Mouse (Mus musculus): Measurements from ENCODE around the gene Orai2. TPM values are rescaled to one million over a fixed set of nuclear protein-coding genes. Genes with fewer than 3 reads are reported as not detected.

The Orai2 gene
- polyA plus RNA-seq, 1 experiment from 2014 or later = 4.3 TPM

DNA sequence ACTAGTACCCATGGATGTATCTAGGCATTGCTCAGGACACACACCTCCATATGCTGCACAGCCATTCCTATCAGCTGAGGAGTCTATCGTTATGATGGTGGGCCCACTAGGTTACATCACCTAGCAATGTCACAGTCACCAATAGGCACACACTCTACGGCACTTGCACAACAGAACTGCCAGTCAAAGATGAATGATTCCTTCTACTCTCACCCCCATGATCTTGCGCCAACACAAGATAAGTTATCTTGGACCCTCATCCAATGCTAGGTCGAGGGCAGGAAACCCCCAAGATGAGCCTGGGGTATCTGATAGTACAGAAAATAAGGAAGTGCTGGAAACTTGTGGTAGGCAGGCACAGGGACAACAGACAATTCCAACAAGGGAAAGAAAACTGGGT, 12.3 kb upstream of the Orai2 start:
- H3K27ac ChIP-seq (ENCODE audit: low read length) = no peak overlapping the region
- H3K4me3 ChIP-seq (ENCODE audit: low read length) = no peak overlapping the region
- H3K4me1 ChIP-seq (ENCODE audit: control insufficient read depth, insufficient read depth, low read length) = no peaks in the 10 kb centered on the region
- H3K36me3 ChIP-seq (ENCODE audit: control insufficient read depth, insufficient read depth) = peaks cover 28% of the 10 kb centered on the region
- no peak overlapping the region for H3K4me2 ChIP-seq (ENCODE audit: low read depth, low read length)
- WGBS = 85% methylated on average over 4 of the region's 4 CpGs
- ATAC-seq (replicated peaks; ENCODE audit: extremely low read depth, insufficient read depth, low FRiP score) = no peak
- H3K9me3 ChIP-seq (replicated peaks; ENCODE audit: control insufficient read depth, low read length) = no peaks in the 10 kb centered on the region
- H3K27me3 ChIP-seq (ENCODE audit: control insufficient read depth, insufficient read depth, low read length) = no peaks in the 10 kb centered on the region
- no peak overlapping the region for H3K9ac ChIP-seq (ENCODE audit: low read length)

DNA sequence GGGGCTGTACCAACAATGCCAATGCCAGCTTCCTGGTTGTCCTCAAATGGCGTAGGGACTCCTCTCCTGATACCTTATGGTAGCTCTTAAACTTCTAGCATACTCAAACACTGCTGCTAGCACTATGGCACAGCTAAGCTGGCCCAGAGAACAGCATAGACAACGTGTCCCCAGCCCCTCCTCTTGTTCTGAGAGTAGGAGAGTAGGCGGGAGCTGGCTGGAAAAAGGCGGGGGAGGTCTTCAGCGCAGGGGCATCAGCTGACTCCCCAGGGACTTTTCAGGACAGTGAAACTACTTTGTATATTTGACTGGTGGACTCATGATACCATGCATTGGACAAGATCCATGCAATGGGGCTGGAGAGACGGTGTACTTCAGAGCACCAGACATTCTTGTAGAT, 11.5 kb upstream of the Orai2 start:
- H3K4me2 ChIP-seq (ENCODE audit: low read depth, low read length) = no peak overlapping the region
- peaks cover 28% of the 10 kb centered on the region for H3K36me3 ChIP-seq (ENCODE audit: control insufficient read depth, insufficient read depth)
- no peak overlapping the region for H3K4me3 ChIP-seq (ENCODE audit: low read length)
- ATAC-seq (replicated peaks; ENCODE audit: extremely low read depth, insufficient read depth, low FRiP score) = no peak
- no peak overlapping the region for H3K27ac ChIP-seq (ENCODE audit: low read length)
- no peak overlapping the region for H3K9ac ChIP-seq (ENCODE audit: low read length)
- no peaks in the 10 kb centered on the region for H3K9me3 ChIP-seq (replicated peaks; ENCODE audit: control insufficient read depth, low read length)
- H3K4me1 ChIP-seq (ENCODE audit: control insufficient read depth, insufficient read depth, low read length) = no peaks in the 10 kb centered on the region
- whole genome bisulfite sequencing = 75% methylated on average over 6 of the region's 6 CpGs
- H3K27me3 ChIP-seq (ENCODE audit: control insufficient read depth, insufficient read depth, low read length) = no peaks in the 10 kb centered on the region

DNA sequence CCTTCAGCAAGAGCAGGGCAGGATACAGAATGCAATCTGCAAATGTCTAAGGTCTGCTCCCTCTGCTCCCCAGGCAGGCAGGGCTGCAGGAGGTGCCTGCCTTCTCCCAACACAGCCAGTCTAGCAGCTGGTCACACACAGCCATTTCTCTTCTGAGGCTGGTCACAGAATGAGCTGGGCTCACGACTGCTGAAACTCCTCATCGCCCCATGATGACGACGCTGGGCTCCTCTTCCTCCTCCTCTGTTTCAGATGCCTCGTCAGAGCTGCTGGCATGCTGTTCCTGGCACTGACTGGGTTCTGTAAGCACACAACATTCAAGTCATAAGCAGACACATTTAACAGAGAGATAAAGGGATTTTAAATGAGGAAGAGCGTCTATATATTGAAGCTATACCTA, 10.7 kb upstream of the Orai2 start:
- Histone ChIP-seq H3K36me3 (ENCODE audit: control insufficient read depth, insufficient read depth) (peaks cover 28% of the 10 kb centered on the region), H3K4me2 (ENCODE audit: low read depth, low read length) (no peak overlapping the region), H3K9me3 (replicated peaks; ENCODE audit: control insufficient read depth, low read length) (no peaks in the 10 kb centered on the region), H3K9ac (ENCODE audit: low read length) (no peak overlapping the region), H3K4me3 (ENCODE audit: low read length) (no peak overlapping the region), H3K4me1 (ENCODE audit: control insufficient read depth, insufficient read depth, low read length) (no peaks in the 10 kb centered on the region), H3K27ac (ENCODE audit: low read length) (no peak overlapping the region), H3K27me3 (ENCODE audit: control insufficient read depth, insufficient read depth, low read length) (no peaks in the 10 kb centered on the region)
- 86% methylated on average over 6 of the region's 6 CpGs for WGBS
- ATAC-seq (replicated peaks; ENCODE audit: extremely low read depth, insufficient read depth, low FRiP score) = no peak

GRCm38 (mm10) chr5:136179594-136179993, 9.1 kb upstream of the Orai2 start:
- H3K36me3 ChIP-seq (ENCODE audit: control insufficient read depth, insufficient read depth) = peaks cover 26% of the 10 kb centered on the region
- no peak overlapping the region for H3K27ac ChIP-seq (ENCODE audit: low read length)
- H3K4me3 ChIP-seq (ENCODE audit: low read length) = no peak overlapping the region
- no peak for ATAC-seq (replicated peaks; ENCODE audit: extremely low read depth, insufficient read depth, low FRiP score)
- H3K27me3 ChIP-seq (ENCODE audit: control insufficient read depth, insufficient read depth, low read length) = no peaks in the 10 kb centered on the region
- 78% methylated on average over 5 of the region's 5 CpGs for WGBS
- H3K4me2 ChIP-seq (ENCODE audit: low read depth, low read length) = no peak overlapping the region
- no peak overlapping the region for H3K9ac ChIP-seq (ENCODE audit: low read length)
- 0 out of 2 replicates have a peak, but pooled peaks cover 2% of the 10 kb centered on the region for H3K9me3 ChIP-seq (replicated peaks; ENCODE audit: control insufficient read depth, low read length)
- no peaks in the 10 kb centered on the region for H3K4me1 ChIP-seq (ENCODE audit: control insufficient read depth, insufficient read depth, low read length)

DNA sequence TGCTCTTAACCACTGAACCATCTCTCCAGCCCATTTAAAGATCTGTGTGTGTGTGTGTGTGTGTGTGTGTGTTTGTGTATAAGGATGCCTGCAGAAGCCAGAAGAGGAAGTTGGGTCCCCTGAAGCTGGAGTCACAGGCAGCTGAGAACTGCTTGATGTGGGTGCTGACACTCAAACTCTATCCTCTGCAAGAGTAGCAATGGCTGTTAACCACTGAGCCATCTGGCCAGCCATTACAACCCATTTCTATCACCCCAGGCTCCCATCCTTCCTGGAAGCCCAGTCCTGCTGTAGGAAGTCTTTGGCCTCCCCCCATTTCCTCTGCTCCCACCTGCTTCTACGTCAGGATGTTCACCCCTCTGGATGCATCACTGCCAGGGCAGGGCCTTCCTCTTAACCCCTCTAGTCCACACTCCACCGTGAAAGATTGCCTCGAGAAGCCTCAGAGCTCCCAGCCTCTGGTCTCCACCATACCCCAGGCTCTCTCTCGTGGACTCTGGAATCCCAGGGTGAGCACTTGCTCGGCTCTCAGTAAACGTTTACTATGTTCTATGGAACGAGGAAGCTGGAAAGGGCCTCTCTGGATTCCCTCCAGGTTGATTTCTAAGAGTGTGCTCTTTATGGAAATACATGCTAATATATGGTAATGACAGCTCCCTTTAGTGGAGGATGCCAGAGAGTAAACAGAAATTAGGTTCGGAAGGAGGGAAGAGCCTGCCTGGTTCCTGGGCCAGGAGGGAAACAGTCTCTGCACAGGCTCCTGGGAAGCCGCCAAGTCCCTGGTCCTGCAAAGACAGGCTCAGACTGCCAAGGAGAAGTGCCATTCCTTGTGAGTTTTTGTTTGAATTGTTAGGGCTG, 3.3 kb upstream of the Orai2 start:
- Histone ChIP-seq H3K9ac (ENCODE audit: low read length) (no peak overlapping the region), H3K4me3 (ENCODE audit: low read length) (no peak overlapping the region), H3K9me3 (replicated peaks; ENCODE audit: control insufficient read depth, low read length) (0 out of 2 replicates have a peak, but pooled peaks cover 2% of the 10 kb centered on the region), H3K4me1 (ENCODE audit: control insufficient read depth, insufficient read depth, low read length) (peaks cover 14% of the 10 kb centered on the region; the same call in 1 of the 2 replicates), H3K36me3 (ENCODE audit: control insufficient read depth, insufficient read depth) (peaks cover 5% of the 10 kb centered on the region), H3K27ac (ENCODE audit: low read length) (peak overlapping the region; percentile 52), H3K27me3 (ENCODE audit: control insufficient read depth, insufficient read depth, low read length) (no peaks in the 10 kb centered on the region), H3K4me2 (ENCODE audit: low read depth, low read length) (no peak overlapping the region)
- 37% methylated on average over 9 of the region's 9 CpGs for whole genome bisulfite sequencing
- no peak for ATAC-seq (replicated peaks; ENCODE audit: extremely low read depth, insufficient read depth, low FRiP score)

- no peak for ATAC-seq (replicated peaks; ENCODE audit: extremely low read depth, insufficient read depth, low FRiP score)
- Histone ChIP-seq H3K4me2 (ENCODE audit: low read depth, low read length) (no peak overlapping the region), H3K9ac (ENCODE audit: low read length) (no peak overlapping the region), H3K9me3 (replicated peaks; ENCODE audit: control insufficient read depth, low read length) (peaks cover 2% of the 10 kb centered on the region; the same call in 1 of the 2 replicates), H3K27me3 (ENCODE audit: control insufficient read depth, insufficient read depth, low read length) (no peaks in the 10 kb centered on the region), H3K4me3 (ENCODE audit: low read length) (no peak overlapping the region), H3K4me1 (ENCODE audit: control insufficient read depth, insufficient read depth, low read length) (peaks cover 14% of the 10 kb centered on the region; the same call in 1 of the 2 replicates), H3K36me3 (ENCODE audit: control insufficient read depth, insufficient read depth) (no peaks in the 10 kb centered on the region; the same call in 1 of the 2 replicates), H3K27ac (ENCODE audit: low read length) (no peak overlapping the region)
- WGBS = 63% methylated on average over 9 of the region's 9 CpGs
These were observed 2.4 kb upstream of the Orai2 start for GRCm38 (mm10) chr5:136172939-136173338.

DNA sequence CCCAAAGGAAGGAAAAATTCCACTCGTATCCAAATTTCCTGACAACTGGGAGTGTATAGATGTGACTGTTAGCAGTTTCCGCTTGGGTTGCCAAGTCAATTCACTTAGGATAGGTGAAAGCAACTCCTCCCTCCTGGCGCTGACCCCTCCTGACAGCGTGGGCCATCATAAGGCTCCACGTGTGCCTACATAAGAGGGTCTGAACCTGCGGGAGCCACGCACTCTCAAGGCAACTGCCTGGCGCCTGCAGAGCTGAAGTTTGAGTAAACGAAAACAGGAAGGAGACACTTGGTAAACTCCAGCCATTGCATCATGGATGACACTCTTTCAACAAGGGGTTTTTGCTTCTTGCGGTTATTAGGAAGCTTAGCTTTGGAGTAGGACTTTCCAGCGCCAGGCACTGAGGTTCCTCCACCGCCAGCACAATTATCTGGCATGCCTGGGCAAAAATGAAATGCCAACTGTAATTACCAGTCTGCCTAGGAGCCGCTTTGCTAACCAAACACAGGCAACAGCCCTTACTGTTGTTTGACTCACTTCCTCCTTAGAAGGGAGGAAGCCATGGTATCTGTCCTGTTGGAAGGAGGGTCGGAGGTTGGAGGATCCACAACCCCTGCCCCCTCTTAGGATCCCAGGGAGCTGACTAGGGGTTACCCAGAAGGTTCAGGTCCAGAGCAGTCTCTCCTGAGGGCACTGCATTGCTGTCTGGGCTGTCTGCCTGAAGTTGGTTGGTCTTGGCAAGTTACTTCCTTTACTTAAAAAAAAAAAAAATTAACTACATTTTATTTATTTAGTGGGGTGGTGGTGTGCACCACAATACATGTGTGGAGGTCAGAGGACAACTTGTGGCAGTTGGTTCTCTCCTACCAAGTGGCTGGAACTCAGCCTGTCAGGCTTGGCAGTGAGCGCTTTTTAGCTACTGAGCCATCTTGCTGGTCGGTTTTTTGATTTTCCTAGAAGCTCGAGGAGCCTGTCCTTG, 1.1 kb upstream of the Orai2 start:
- Histone ChIP-seq H3K4me2 (ENCODE audit: low read depth, low read length) (peak overlapping the region; percentile 98), H3K36me3 (ENCODE audit: control insufficient read depth, insufficient read depth) (no peaks in the 10 kb centered on the region; the same call in 1 of the 2 replicates), H3K27me3 (ENCODE audit: control insufficient read depth, insufficient read depth, low read length) (no peaks in the 10 kb centered on the region), H3K27ac (ENCODE audit: low read length) (peak overlapping the region; percentile 75), H3K4me1 (ENCODE audit: control insufficient read depth, insufficient read depth, low read length) (peaks cover 14% of the 10 kb centered on the region; the same call in 1 of the 2 replicates), H3K9me3 (replicated peaks; ENCODE audit: control insufficient read depth, low read length) (peaks cover 2% of the 10 kb centered on the region; the same call in 1 of the 2 replicates), H3K4me3 (ENCODE audit: low read length) (peak overlapping the region; percentile 68), H3K9ac (ENCODE audit: low read length) (peak overlapping the region; percentile 72)
- WGBS = 28% methylated on average over 17 of the region's 17 CpGs
- ATAC-seq (replicated peaks; ENCODE audit: extremely low read depth, insufficient read depth, low FRiP score) = no peak; the same call in 1 of the 2 replicates

- Histone ChIP-seq H3K4me1 (ENCODE audit: control insufficient read depth, insufficient read depth, low read length) (peaks cover 14% of the 10 kb centered on the region; the same call in 1 of the 2 replicates), H3K27me3 (ENCODE audit: control insufficient read depth, insufficient read depth, low read length) (no peaks in the 10 kb centered on the region), H3K4me2 (ENCODE audit: low read depth, low read length) (peak overlapping the region; percentile 98), H3K9me3 (replicated peaks; ENCODE audit: control insufficient read depth, low read length) (no peaks in the 10 kb centered on the region; the same call in 1 of the 2 replicates), H3K4me3 (ENCODE audit: low read length) (peak overlapping the region; percentile 68), H3K36me3 (ENCODE audit: control insufficient read depth, insufficient read depth) (no peaks in the 10 kb centered on the region; the same call in 1 of the 2 replicates), H3K9ac (ENCODE audit: low read length) (peak overlapping the region; percentile 72), H3K27ac (ENCODE audit: low read length) (peak overlapping the region; percentile 51)
- 14% methylated on average over 15 of the region's 15 CpGs for WGBS
- ATAC-seq (replicated peaks; ENCODE audit: extremely low read depth, insufficient read depth, low FRiP score) = peak; percentile 45
These were observed 644 bp downstream of the Orai2 start for GRCm38 (mm10) chr5:136169626-136170511.
